Mouse (Mus musculus) C2C12 (cell line): ENCODE measurements around the gene Mark4. TPM values are rescaled to one million over a fixed set of nuclear protein-coding genes. Genes with fewer than 3 reads are reported as not detected.

Source experiments
- H3K27me3 ChIP-seq: one replicate; pipeline ENCODE4 v1.6.1; 2011; ENCODE audit not compliant: control insufficient read depth, insufficient read depth, insufficient read length
- H3K36me3 ChIP-seq: one replicate; pipeline ENCODE4 v1.6.1; 2011; ENCODE audit not compliant: control insufficient read depth, insufficient read depth
- H3K4me3 ChIP-seq: one replicate; pipeline ENCODE4 v1.5.1; 2011; ENCODE audit warnings: mild to moderate bottlenecking, control low read depth; ENCODE audit not compliant: poor library complexity, insufficient read depth, severe bottlenecking
- H3K79me2 ChIP-seq: one replicate; pipeline ENCODE4 v1.6.1; 2011; ENCODE audit not compliant: control insufficient read depth, insufficient read depth
- H3K79me3 ChIP-seq: one replicate; pipeline ENCODE4 v1.6.1; 2011; ENCODE audit warnings: low read depth, control low read depth
- H3ac ChIP-seq: one replicate; pipeline ENCODE3; 2011; ENCODE audit warnings: low read depth; ENCODE audit not compliant: control insufficient read depth, insufficient read length
- CEBPB ChIP-seq: IDR thresholded peaks from one replicate; pipeline ENCODE4 v1.6.1; 2011; ENCODE audit warnings: low read depth, mild to moderate bottlenecking, control low read depth, moderate library complexity
- CTCF ChIP-seq: IDR thresholded peaks from one replicate; pipeline ENCODE4 v1.5.1; 2011; ENCODE audit not compliant: control insufficient read depth, insufficient read depth, insufficient read length
- FOSL1 ChIP-seq: IDR thresholded peaks from one replicate; pipeline ENCODE4 v1.8.0; 2011; ENCODE audit warnings: mild to moderate bottlenecking, low read length; ENCODE audit not compliant: poor library complexity, insufficient read depth, severe bottlenecking
- MAX ChIP-seq: IDR thresholded peaks from one replicate; pipeline ENCODE4 v1.6.1; 2011; ENCODE audit warnings: mild to moderate bottlenecking, control low read depth
- MYOD1 ChIP-seq: IDR thresholded peaks from one replicate; pipeline ENCODE4 v1.6.1; 2011; ENCODE audit warnings: low read depth; ENCODE audit not compliant: control insufficient read depth, insufficient read length
- MYOG ChIP-seq: IDR thresholded peaks from one replicate; pipeline ENCODE4 v1.6.1; 2011; ENCODE audit not compliant: control insufficient read depth, insufficient read length; ENCODE audit errors: extremely low read depth
- USF1 ChIP-seq: IDR thresholded peaks from one replicate; pipeline ENCODE4 v1.6.1; 2011; ENCODE audit warnings: low read depth, mild to moderate bottlenecking, control low read depth, moderate library complexity
- polyA plus RNA-seq: library from polyadenylated mRNA; unstranded; fragments of >200 nt; fragmentation: generic; extraction: Trizol; gene quantifications from one replicate; pipeline ENCODE4 v1.2.1, GENCODE M21; 2012; ENCODE audit warnings: missing spikeins

The Mark4 gene
- polyA plus RNA-seq, 1 experiment, result 12.9 TPM

DNA sequence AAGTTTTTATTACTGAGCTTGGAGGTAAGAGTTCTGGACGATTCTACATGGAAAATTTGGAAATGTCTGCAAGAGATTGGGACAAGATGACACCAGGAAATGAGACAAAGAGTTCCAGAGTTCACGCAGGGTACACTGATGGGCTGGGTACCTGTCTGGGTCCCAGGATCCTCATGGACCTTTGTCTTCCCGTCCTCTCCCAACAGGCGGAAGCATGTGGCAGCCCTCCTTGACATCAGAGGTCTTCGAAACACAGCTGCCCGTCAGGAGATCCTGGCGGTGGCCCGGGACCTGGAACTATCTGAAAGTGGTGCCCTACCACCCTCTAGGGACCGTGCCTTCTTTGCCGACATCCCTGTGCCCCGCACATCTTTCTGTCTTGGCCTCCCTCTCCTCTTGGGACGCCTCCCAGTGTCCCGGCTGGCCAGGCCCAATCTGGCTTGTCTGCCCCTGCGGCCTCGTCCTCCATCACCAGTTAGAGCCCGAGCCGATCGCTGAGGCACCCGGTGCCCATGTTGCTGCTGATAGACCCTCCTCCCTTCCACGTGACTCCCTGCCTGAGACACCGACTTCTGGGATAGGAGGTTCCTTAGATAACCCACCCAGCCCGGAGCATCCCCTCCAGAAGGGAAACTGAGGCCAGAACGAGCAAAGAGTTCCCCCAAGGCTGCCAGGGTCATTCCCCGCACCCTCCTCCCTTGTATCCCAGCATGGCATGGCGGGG, 36.3 kb upstream of the Mark4 start:
- TF ChIP-seq CTCF (no peak), USF1 (no peak), MAX (no peak), FOSL1 (no peak), MYOG (no peak), MYOD1 (no peak), CEBPB (no peak)
- no peaks in the 10 kb centered on the region for H3K79me2 ChIP-seq
- no peaks in the 10 kb centered on the region for H3K36me3 ChIP-seq
- H3K27me3 ChIP-seq, result peaks cover 45% of the 10 kb centered on the region
- H3ac ChIP-seq, result no peak overlapping the region
- no peaks in the 10 kb centered on the region for H3K79me3 ChIP-seq
- H3K4me3 ChIP-seq, result no peak overlapping the region

DNA sequence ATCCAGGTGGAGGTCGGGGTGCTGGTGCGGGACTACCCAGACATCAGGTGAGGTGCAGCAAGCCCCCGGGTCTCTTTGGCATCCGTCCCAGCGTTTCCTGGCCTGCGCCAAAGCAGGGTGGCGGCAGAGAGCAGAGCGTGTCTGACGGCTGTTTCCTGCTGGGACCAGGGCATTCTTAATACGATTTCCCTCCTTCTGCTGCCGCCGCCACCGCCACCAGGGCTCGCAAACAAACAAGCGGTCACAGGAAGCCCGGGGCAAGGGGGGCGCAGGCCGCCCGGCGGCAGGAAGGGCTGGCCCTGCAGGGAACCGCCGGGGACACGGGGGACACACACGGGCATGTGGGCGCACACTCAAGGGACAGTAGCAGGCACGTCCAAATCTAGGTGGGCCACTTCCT, 33.1 kb upstream of the Mark4 start:
- Histone ChIP-seq H3K27me3 (peaks cover 67% of the 10 kb centered on the region), H3K4me3 (no peak overlapping the region), H3K79me3 (no peaks in the 10 kb centered on the region)

DNA sequence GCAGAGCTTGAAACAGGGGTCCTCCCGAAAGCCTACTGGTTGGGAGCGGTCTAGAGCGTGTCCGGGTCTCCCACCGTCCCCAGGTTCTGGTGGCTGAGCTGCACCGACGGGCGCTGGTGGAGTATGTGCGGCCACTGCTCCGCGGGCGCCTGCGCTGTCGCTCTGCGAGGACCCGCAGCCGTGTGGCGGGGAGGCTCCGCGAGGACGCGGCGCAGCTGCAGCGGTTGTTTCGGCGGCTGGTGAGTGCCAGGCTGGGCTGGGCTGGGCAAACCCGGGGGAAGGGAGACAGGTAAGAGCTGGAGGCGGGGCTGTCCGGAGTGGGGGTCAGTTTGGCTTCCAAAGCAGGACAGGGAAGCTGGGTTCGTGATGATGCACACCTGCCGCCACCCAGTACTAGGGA, 30.9 kb upstream of the Mark4 start:
- TF ChIP-seq CEBPB, result no peak
- no peak for TF ChIP-seq MYOG
- Histone ChIP-seq H3K36me3 (no peaks in the 10 kb centered on the region), H3ac (no peak overlapping the region), H3K79me2 (no peaks in the 10 kb centered on the region), H3K4me3 (no peak overlapping the region), H3K27me3 (peaks cover 54% of the 10 kb centered on the region), H3K79me3 (no peaks in the 10 kb centered on the region)

More for the DNA sequence above, 33.1 kb upstream of the Mark4 start:
- no peaks in the 10 kb centered on the region for H3K79me2 ChIP-seq
- no peaks in the 10 kb centered on the region for H3K36me3 ChIP-seq
- H3ac ChIP-seq, result no peak overlapping the region
- no peak for TF ChIP-seq USF1
- TF ChIP-seq MYOG, result no peak
- no peak for TF ChIP-seq MYOD1
- no peak for TF ChIP-seq CEBPB
- no peak for TF ChIP-seq FOSL1
- no peak for TF ChIP-seq MAX
- no peak for TF ChIP-seq CTCF

DNA sequence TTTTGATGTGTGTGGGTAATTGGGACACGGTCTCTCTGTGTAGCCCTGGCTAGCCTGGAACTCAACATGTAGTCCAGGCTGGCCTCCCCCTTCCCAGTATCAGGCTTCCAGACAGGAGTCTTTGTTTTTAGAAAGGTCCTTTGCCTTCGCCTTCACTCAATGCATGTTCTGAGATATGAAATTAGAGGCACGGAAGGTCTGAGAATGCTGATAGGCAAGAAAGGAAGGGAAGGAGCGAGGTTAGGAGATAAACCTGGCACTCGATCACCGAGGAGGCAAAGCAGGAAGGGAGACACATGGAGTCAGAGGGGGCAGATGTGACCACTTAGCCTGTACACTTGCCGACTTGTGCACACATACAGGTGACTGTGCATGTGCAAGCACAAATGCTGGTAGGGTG, 27.9 kb upstream of the Mark4 start:
- Histone ChIP-seq H3ac (no peak overlapping the region), H3K79me2 (no peaks in the 10 kb centered on the region), H3K4me3 (no peak overlapping the region), H3K27me3 (peaks cover 46% of the 10 kb centered on the region), H3K79me3 (no peaks in the 10 kb centered on the region), H3K36me3 (no peaks in the 10 kb centered on the region)
- no peak for TF ChIP-seq CEBPB
- no peak for TF ChIP-seq MYOG
- no peak for TF ChIP-seq MYOD1
- no peak for TF ChIP-seq FOSL1

GRCm38 (mm10) chr7:19485488-19485887, 26.9 kb upstream of the Mark4 start:
- no peak overlapping the region for H3ac ChIP-seq
- TF ChIP-seq CTCF (no peak), USF1 (no peak), MAX (no peak), CEBPB (no peak), FOSL1 (no peak), MYOD1 (no peak), MYOG (no peak)
- H3K27me3 ChIP-seq, result peaks cover 40% of the 10 kb centered on the region

GRCm38 (mm10) chr7:19483281-19483680, 24.7 kb upstream of the Mark4 start:
- TF ChIP-seq CEBPB, result no peak
- no peak for TF ChIP-seq FOSL1
- no peak for TF ChIP-seq MYOD1
- no peak for TF ChIP-seq CTCF
- TF ChIP-seq USF1, result no peak
- TF ChIP-seq MYOG, result no peak
- Histone ChIP-seq H3K36me3 (no peaks in the 10 kb centered on the region), H3K79me2 (no peaks in the 10 kb centered on the region), H3K27me3 (peaks cover 31% of the 10 kb centered on the region), H3K4me3 (no peak overlapping the region), H3ac (no peak overlapping the region), H3K79me3 (no peaks in the 10 kb centered on the region)

More at GRCm38 (mm10) chr7:19485488-19485887, 26.9 kb upstream of the Mark4 start:
- Histone ChIP-seq H3K79me2 (no peaks in the 10 kb centered on the region), H3K4me3 (no peak overlapping the region), H3K36me3 (no peaks in the 10 kb centered on the region), H3K79me3 (no peaks in the 10 kb centered on the region)
